Mouse (Mus musculus) embryonic facial prominence, embryonic 12.5 days (tissue): ENCODE data around the gene Dennd6b. TPM values are rescaled to one million over a fixed set of nuclear protein-coding genes. Genes with fewer than 3 reads are reported as not detected.
A peak's percentile ranks its signal among the peaks of the same experiment; 100 is the strongest.

Experiments
- ATAC-seq: fragments of 200-750 bp; cut with Nextera tagmentation; 2 replicates; pipeline ENCODE4 v1.8.0; 2017; ENCODE audit not compliant: insufficient number of reproducible peaks, insufficient read depth, low FRiP score, low TSS enrichment
- H3K27ac ChIP-seq: fragments of 300-500 bp; sonication (generic); 2 replicates; pipeline ENCODE4 v1.5.1; 2016; ENCODE audit warnings: mild to moderate bottlenecking
- H3K27me3 ChIP-seq: fragments of 300-500 bp; sonication (generic); 2 replicates; pipeline ENCODE4 v1.6.1; 2016; ENCODE audit warnings: mild to moderate bottlenecking, moderate library complexity
- H3K36me3 ChIP-seq: fragments of 300-500 bp; sonication (generic); 2 replicates; pipeline ENCODE4 v1.6.1; 2016; ENCODE audit warnings: mild to moderate bottlenecking
- H3K4me1 ChIP-seq: fragments of 300-500 bp; sonication (generic); 2 replicates; pipeline ENCODE4 v1.6.1; 2016
- H3K4me2 ChIP-seq: fragments of 300-500 bp; sonication (generic); replicated peaks from 2 replicates; pipeline ENCODE4 v1.6.1; 2016; ENCODE audit warnings: mild to moderate bottlenecking, moderate library complexity
- H3K4me3 ChIP-seq: fragments of 300-500 bp; sonication (generic); 2 replicates; pipeline ENCODE4 v1.5.1; 2016; ENCODE audit warnings: mild to moderate bottlenecking
- H3K9ac ChIP-seq: fragments of 300-500 bp; sonication (generic); 2 replicates; pipeline ENCODE4 v1.6.1; 2016; ENCODE audit warnings: mild to moderate bottlenecking, moderate library complexity
- H3K9me3 ChIP-seq: fragments of 300-500 bp; sonication (generic); 2 replicates; pipeline ENCODE4 v1.6.1; 2016; ENCODE audit warnings: mild to moderate bottlenecking, moderate library complexity
- WGBS: fragments of 180-500 bp; shearing (Covaris S2); methylation state at CpG from one replicate; pipeline ENCODE4 v1.1.7; 2016; 5-methylcytosine and 5-hydroxymethylcytosine counted together
- polyA plus RNA-seq: library from polyadenylated mRNA; unstranded; fragments of >200 nt; fragmentation: Nextera tagmentation; extraction: Ambion mirVana; gene quantifications from 2 replicates; pipeline ENCODE4 v1.2.1, GENCODE M21; 2016

The Dennd6b gene
- polyA plus RNA-seq, 1 experiment from 2014 or later: 30.3 TPM

DNA sequence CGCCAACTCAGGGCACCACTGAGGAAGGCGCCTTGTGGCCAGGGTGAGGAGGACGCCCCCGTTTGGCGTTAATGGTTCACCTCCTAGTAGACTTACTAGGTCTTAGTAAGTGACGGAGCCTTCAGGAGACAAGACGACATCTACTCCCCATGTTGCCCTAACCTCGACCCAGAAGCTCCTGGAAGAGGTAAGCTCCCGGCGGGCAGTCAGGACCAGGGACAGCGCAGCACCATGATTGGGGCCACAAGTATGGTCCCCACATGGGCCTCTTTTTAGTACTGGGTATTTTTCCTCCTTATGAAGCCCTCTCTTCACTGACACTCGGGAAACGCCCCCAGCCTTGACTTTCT is 46.3 kb downstream of the Dennd6b start:
- Histone ChIP-seq H3K4me3 (peak overlapping the region; percentile 66), H3K9ac (no peak overlapping the region; the same call in 1 of the 2 replicates), H3K4me1 (peaks cover 25% of the 10 kb centered on the region), H3K27me3 (peaks cover 51% of the 10 kb centered on the region), H3K36me3 (peaks cover 17% of the 10 kb centered on the region), H3K4me2 (peak overlapping the region; percentile 95), H3K27ac (0 out of 2 replicates have a peak overlapping the region, but pooled peaks have one; percentile 69), H3K9me3 (no peaks in the 10 kb centered on the region)
- ATAC-seq: no peak
- WGBS: 2% methylated on average over 13 of the region's 13 CpGs

DNA sequence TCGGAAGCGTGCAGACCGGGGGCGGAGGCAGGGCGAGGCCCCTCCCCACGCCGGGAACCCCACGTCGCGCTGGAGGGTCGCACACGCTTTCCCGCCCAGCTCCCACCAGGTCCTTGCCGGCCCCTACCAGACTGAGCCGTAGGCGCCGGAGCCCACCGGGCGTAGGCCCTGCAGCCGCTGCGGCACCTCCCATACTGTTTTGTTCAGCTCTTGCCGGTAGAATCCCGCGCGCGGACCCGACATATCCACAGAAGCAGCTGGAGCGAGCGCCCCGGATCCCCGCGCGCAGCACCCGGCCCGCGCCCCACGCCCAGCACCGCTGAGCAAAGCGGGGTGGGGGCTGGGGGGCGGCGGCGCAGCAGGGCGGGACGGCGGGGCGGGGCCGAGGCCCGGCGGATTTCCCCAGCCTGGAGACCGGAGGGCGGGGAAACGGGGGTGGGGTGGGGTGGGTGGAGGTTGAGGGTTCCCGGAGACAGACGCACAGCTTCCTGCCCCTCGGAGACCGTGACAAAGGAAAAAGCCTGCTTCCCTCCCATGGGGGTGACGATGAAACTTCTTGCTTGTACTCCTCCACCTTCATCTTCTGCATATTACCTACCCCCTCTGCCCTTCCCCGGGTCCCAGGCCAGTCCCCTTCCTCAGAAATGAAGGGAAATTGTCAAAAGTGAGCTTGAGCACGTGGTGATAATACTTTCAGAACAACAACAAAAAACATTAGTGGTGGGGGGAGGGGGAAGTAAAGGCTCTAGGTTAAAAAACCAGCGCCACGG is 46.8 kb downstream of the Dennd6b start, which contains the start of gene Mapk11:
Mapk11 (minus strand) TSS at position 358 of the 770 bp plus-strand sequence.
- Histone ChIP-seq H3K4me1 (peaks cover 25% of the 10 kb centered on the region), H3K4me2 (peak within 1 kb of the TSS; percentile 95), H3K36me3 (peaks cover 12% of the 10 kb centered on the region), H3K27me3 (peaks cover 54% of the 10 kb centered on the region), H3K9me3 (no peaks in the 10 kb centered on the region), H3K27ac (peak within 1 kb of the TSS; percentile 69), H3K4me3 (peak within 1 kb of the TSS; percentile 66), H3K9ac (peak within 1 kb of the TSS; percentile 68)
- under 1% methylated on average over 61 of the region's 61 CpGs for WGBS
- peak; percentile 31; the same call in 1 of the 2 replicates for ATAC-seq

DNA sequence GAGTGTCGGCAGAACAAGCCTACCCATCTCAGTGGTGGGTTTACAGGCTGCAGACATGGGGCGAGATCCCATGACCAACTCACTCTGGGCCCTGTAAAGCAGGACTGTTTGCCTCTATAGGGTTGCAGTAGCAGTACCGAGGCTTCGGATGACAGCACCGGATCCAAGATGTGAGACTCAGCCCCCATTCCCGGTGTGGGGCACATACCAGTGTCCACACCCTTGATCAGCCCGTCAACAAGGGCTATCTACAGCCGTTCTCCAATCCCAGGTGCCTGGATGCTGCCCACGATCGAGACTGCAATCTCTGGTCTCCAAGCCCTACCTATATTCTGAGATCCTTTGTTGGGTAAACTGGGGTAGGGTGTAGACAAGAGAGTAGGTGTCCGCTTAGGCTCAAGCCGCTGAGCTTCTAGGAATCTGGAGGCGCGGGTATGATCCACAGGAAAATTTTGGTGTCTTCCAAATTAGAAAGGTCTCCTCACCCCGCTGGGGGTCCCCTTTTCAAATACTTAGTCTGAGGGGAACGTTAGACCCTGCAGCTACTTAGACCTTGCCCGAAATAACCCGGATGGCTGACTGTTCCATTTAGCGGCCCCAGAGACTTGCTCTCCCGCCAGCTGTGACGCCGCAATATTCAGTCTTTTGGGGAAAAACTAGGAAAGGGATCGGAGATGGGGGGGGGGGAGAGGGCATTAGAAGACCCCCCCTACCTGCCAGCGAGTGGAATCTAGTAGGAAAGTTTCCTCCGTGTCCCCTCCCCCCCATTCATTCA is 47.6 kb downstream of the Dennd6b start:
- peaks cover 54% of the 10 kb centered on the region for H3K27me3 ChIP-seq
- H3K4me1 ChIP-seq: peaks cover 25% of the 10 kb centered on the region
- peak overlapping the region; percentile 68 for H3K9ac ChIP-seq
- peak overlapping the region; percentile 66 for H3K4me3 ChIP-seq
- peak overlapping the region; percentile 95 for H3K4me2 ChIP-seq
- WGBS: 7% methylated on average over 25 of the region's 25 CpGs
- no peaks in the 10 kb centered on the region for H3K9me3 ChIP-seq
- H3K36me3 ChIP-seq: peaks cover 4% of the 10 kb centered on the region; the same call in 1 of the 2 replicates
- ATAC-seq: no peak
- H3K27ac ChIP-seq: peak overlapping the region; percentile 69

DNA sequence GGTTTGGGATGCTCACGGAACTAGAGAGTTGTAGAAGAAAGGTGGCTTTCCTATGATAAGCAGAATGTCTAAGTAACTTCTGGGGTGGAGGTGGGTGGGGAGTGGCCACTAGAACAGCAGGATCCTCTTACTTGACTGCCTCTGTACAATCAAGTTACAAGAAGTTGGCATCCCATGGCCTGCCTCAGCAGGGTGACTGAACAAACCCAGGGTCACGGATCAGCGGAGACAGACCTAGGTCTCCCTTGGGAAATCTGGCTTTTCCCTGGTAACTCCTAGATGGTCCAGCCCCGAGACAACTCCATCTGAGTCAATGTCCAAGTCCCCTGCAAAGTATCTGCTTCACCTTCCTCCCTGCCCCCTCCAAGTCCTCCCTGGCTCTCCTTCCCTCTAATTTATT is 48.4 kb downstream of the Dennd6b start:
- Histone ChIP-seq H3K4me1 (peaks cover 25% of the 10 kb centered on the region), H3K27ac (no peak overlapping the region), H3K9me3 (no peaks in the 10 kb centered on the region), H3K4me2 (peak overlapping the region; percentile 95), H3K9ac (no peak overlapping the region), H3K27me3 (peaks cover 60% of the 10 kb centered on the region), H3K36me3 (no peaks in the 10 kb centered on the region), H3K4me3 (peak overlapping the region; percentile 66; the same call in 1 of the 2 replicates)
- WGBS: 52% methylated on average over 4 of the region's 4 CpGs
- ATAC-seq: no peak

DNA sequence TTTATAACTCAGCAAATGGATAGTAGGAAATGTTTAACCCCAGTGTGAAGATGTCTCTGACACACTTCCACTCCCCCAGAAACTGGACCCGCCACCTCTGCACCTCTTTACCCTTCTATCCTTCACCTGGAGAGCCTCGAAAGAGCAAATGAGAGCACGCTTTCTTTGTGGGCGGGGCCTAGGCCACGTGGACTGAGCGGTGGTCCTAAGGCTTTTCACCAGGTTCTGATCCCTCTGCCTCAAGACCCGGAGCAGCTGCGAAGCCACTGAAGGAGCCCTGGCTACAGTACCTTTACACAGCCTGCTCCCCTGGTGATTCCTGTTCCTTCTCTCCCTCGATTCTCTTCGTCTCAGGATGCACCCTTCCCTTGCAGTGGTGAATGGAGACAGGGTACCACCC is 48.8 kb downstream of the Dennd6b start:
- Histone ChIP-seq H3K36me3 (no peaks in the 10 kb centered on the region), H3K27me3 (peaks cover 65% of the 10 kb centered on the region), H3K9me3 (no peaks in the 10 kb centered on the region), H3K4me1 (peaks cover 25% of the 10 kb centered on the region), H3K9ac (no peak overlapping the region), H3K4me3 (0 out of 2 replicates have a peak overlapping the region, but pooled peaks have one; percentile 26), H3K27ac (no peak overlapping the region), H3K4me2 (peak overlapping the region; percentile 95)
- WGBS: 20% methylated on average over 10 of the region's 10 CpGs
- ATAC-seq: no peak

DNA sequence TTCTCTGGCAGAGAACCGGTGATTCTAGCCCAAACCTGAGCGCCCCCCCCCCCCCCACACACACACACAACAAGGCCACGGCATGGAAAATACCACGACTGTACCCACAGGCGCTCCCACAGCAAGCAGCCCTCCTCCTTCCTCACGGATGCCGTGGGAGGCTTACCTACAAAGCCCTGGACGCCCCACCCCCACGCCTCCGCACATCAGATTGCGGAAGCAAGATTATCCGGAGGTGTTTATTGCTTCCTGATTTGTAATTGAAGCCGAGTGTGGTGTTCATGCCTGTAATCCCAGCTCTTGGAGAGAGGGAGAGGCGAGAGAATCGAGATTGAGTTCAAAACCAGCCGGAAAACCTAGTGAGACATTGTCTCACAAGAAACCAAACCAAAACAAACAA is 49.3 kb downstream of the Dennd6b start:
- Histone ChIP-seq H3K9me3 (no peaks in the 10 kb centered on the region), H3K27ac (no peak overlapping the region), H3K27me3 (peaks cover 69% of the 10 kb centered on the region), H3K36me3 (no peaks in the 10 kb centered on the region), H3K4me1 (peaks cover 25% of the 10 kb centered on the region), H3K4me2 (peak overlapping the region; percentile 95), H3K9ac (peak overlapping the region; percentile 41), H3K4me3 (peak overlapping the region; percentile 26)
- ATAC-seq: no peak
- 9% methylated on average over 16 of the region's 16 CpGs for WGBS

DNA sequence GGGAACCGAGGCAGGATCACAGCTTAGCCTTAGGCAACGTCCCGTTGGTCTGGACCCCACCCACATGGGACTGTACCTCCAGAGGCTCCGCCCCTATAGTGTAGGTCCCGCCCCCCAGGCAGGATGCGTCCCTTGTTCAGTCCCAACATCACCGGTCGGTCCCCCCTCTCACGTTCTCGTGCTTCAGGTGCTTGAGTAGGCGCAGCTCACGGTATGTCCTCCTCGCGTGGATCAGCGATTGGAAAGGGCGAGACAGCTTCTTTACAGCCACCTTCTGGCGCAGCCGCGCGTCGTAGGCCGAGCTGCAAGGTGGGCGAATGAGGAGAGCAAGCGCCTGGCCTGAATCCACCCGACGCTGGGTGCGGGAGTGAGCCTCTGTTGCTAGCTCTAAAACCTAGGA is 49.8 kb downstream of the Dennd6b start:
- ATAC-seq: no peak
- Histone ChIP-seq H3K9ac (peak overlapping the region; percentile 41), H3K27ac (no peak overlapping the region), H3K36me3 (no peaks in the 10 kb centered on the region), H3K4me2 (peak overlapping the region; percentile 95), H3K4me3 (peak overlapping the region; percentile 26), H3K9me3 (no peaks in the 10 kb centered on the region), H3K27me3 (peaks cover 73% of the 10 kb centered on the region), H3K4me1 (peaks cover 25% of the 10 kb centered on the region)
- 2% methylated on average over 27 of the region's 27 CpGs for WGBS

DNA sequence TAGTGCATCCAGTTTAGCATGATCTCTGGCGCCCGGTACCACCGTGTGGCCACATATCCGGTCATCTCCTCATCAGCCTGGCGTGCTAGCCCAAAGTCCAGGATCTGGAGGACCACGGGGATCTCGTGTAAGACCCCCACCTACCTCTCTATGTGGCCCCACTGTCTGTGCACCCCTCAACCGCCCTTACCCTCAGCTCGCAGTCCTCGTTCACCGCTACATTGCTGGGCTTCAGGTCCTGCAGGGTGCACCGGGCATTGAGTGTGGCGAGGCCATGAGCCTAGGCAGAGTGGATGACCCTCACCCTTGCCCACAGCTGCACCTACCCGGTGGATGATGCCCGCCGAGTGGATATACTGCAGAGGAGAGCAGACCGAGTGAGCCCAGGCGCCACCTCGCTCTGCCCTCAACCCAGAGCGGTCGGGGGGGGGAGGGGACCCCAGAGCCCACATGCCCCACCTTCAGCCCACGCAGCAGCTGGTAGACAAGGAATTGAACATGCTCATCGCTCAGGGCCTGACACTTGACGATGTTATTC is 50.4 kb downstream of the Dennd6b start:
- Histone ChIP-seq H3K4me2 (peak overlapping the region; percentile 95), H3K27me3 (peaks cover 79% of the 10 kb centered on the region), H3K27ac (no peak overlapping the region), H3K9me3 (no peaks in the 10 kb centered on the region), H3K4me3 (no peak overlapping the region), H3K36me3 (no peaks in the 10 kb centered on the region), H3K4me1 (peaks cover 30% of the 10 kb centered on the region), H3K9ac (no peak overlapping the region)
- WGBS: 75% methylated on average over 24 of the region's 24 CpGs
- ATAC-seq: no peak

DNA sequence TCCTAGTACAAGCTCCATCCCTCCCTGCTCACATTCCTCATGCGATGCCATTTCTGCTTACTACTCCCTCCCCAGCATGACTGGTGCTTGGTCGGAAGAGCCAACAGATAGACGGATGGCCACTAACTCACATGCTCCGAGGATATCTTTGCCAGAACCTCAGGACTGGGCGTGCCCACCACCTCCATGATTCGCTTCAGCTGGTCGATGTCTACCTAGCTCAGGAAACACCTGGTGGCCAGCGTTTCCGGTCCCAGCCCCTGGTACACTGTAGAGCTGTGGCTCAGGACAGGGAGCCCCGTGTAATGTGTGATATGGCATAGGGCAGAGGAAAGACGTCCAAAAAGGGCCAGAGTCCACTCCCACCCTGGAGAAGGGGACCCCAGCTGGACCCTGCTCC is 51.3 kb downstream of the Dennd6b start:
- Histone ChIP-seq H3K4me3 (no peak overlapping the region), H3K9ac (no peak overlapping the region), H3K36me3 (no peaks in the 10 kb centered on the region), H3K27ac (no peak overlapping the region), H3K4me2 (no peak overlapping the region), H3K27me3 (peaks cover 86% of the 10 kb centered on the region), H3K4me1 (peaks cover 34% of the 10 kb centered on the region), H3K9me3 (no peaks in the 10 kb centered on the region)
- WGBS: 84% methylated on average over 11 of the region's 11 CpGs
- ATAC-seq: no peak

DNA sequence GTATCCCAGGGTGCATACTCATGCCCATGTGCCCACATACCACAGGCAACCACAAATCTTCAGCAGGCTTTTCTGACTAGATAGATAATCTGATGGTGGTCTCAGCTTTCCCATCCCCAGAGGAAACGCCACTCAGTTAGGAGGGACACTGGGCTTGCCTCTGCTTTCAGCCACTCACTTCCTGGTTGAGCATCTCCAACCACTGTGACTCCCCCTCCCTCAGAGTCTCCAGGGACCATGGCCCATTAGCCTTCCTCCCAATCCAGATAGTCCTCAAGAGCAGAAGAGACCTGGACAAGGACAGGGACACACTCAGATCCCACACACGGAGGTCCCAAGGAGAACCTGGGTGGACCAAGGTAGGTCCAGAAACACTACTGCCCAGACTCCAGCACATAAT is 53.2 kb downstream of the Dennd6b start:
- H3K4me1 ChIP-seq: peaks cover 36% of the 10 kb centered on the region
- no peak overlapping the region for H3K27ac ChIP-seq
- H3K27me3 ChIP-seq: peaks cover 87% of the 10 kb centered on the region
- 73% methylated on average over 2 of the region's 2 CpGs for WGBS
- no peak for ATAC-seq
- H3K4me2 ChIP-seq: no peak overlapping the region
- H3K4me3 ChIP-seq: no peak overlapping the region
- H3K9ac ChIP-seq: no peak overlapping the region
- H3K36me3 ChIP-seq: no peaks in the 10 kb centered on the region
- no peaks in the 10 kb centered on the region for H3K9me3 ChIP-seq

DNA sequence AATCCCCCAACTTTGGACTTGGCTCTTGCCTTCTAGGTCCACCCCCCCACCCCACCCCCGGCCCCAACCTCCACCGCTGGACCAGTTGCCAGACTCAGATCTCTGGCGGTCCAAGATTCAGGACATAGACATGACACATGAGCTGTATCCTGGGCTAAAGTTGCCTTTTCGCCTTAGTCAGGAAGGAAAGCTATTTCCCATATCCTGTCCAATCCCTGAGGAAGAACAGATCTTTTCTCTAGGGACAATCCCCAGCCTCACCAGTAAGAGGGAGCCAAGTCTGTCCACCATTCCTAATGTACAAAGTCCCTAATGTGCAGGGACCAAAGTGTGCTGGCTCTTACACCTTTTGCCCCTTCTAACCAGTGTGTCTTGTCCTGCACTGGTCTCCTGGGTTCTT is 54.4 kb downstream of the Dennd6b start:
- H3K36me3 ChIP-seq: no peaks in the 10 kb centered on the region
- H3K27ac ChIP-seq: no peak overlapping the region
- peaks cover 79% of the 10 kb centered on the region for H3K27me3 ChIP-seq
- no peak for ATAC-seq
- WGBS: 43% methylated on average over 4 of the region's 4 CpGs
- H3K9me3 ChIP-seq: no peaks in the 10 kb centered on the region
- peaks cover 26% of the 10 kb centered on the region for H3K4me1 ChIP-seq
- no peak overlapping the region for H3K4me3 ChIP-seq
- H3K4me2 ChIP-seq: no peak overlapping the region
- no peak overlapping the region for H3K9ac ChIP-seq
